Mouse (Mus musculus) ES-E14 (cell line): Measurements from ENCODE around the gene Serping1. TPM values are rescaled to one million over a fixed set of nuclear protein-coding genes. Genes with fewer than 3 reads are reported as not detected.
A peak's percentile ranks its signal among the peaks of the same experiment; 100 is the strongest.

Source experiments
- DNase-seq: peaks from one replicate; pipeline ENCODE4 v3.0.0-alpha.2; 2013; ENCODE audit warnings: low read depth, low spot score
- H3K27ac ChIP-seq: 2 replicates; pipeline ENCODE4 v1.5.1; 2012; ENCODE audit warnings: low read depth, mild to moderate bottlenecking, low read length, moderate library complexity, mixed read lengths; ENCODE audit not compliant: poor library complexity, insufficient read depth, severe bottlenecking
- H3K36me3 ChIP-seq: 2 replicates; pipeline ENCODE4 v1.6.1; 2012; ENCODE audit warnings: mild to moderate bottlenecking, low read length, moderate library complexity, mixed read lengths; ENCODE audit not compliant: control insufficient read depth, poor library complexity, insufficient read depth, severe bottlenecking
- H3K4me1 ChIP-seq, 2 experiments: fragments of 150-350 bp in 1 of 2; sonication (generic) in 1 of 2; 2 replicates each; pipeline ENCODE4 v1.6.1; 2012; ENCODE audit warnings: low read length in 2 of 2, mild to moderate bottlenecking in 1 of 2, mixed read lengths in 1 of 2; ENCODE audit not compliant: control insufficient read depth in 2 of 2, insufficient read depth in 2 of 2, poor library complexity in 1 of 2
- H3K4me3 ChIP-seq, 2 experiments: fragments of 150-350 bp in 1 of 2; sonication (generic) in 1 of 2; 2 replicates each; pipeline ENCODE4 v1.5.1; 2012; ENCODE audit warnings: low read length in 2 of 2, low read depth in 1 of 2, mild to moderate bottlenecking in 1 of 2, mixed read lengths in 1 of 2; ENCODE audit not compliant: insufficient read depth in 1 of 2, poor library complexity in 1 of 2, severe bottlenecking in 1 of 2
- H3K9ac ChIP-seq: 2 replicates; pipeline ENCODE4 v1.6.1; 2012; ENCODE audit warnings: low read depth, mild to moderate bottlenecking, low read length, mixed read lengths; ENCODE audit not compliant: poor library complexity, insufficient read depth, severe bottlenecking
- H3K9me3 ChIP-seq: fragments of 150-350 bp; sonication (generic); 2 replicates; pipeline ENCODE4 v1.6.1; 2012; ENCODE audit warnings: low read depth, mild to moderate bottlenecking, low read length; ENCODE audit not compliant: control insufficient read depth, insufficient read depth
- CHD2 ChIP-seq: IDR thresholded peaks from 2 replicates; pipeline ENCODE4 v1.6.1; 2014; ENCODE audit warnings: mild to moderate bottlenecking, low read depth, low read length, inconsistent platforms
- HCFC1 ChIP-seq: IDR thresholded peaks from 2 replicates; pipeline ENCODE4 v1.6.1; 2012; ENCODE audit warnings: low read length, inconsistent platforms, borderline replicate concordance; ENCODE audit not compliant: insufficient read depth
- MAFK ChIP-seq: IDR thresholded peaks from 2 replicates; pipeline ENCODE4 v1.6.1; 2014; ENCODE audit warnings: mild to moderate bottlenecking, low read depth, low read length, inconsistent platforms; ENCODE audit not compliant: insufficient read depth
- ZC3H11A ChIP-seq: IDR thresholded peaks from 2 replicates; pipeline ENCODE4 v1.6.1; 2012; ENCODE audit warnings: low read depth, mild to moderate bottlenecking, inconsistent platforms, low read length, borderline replicate concordance
- ZNF384 ChIP-seq: IDR thresholded peaks from 2 replicates; pipeline ENCODE4 v1.6.1; 2012; ENCODE audit warnings: low read depth, low read length, inconsistent platforms
- in situ Hi-C, 2 experiments: fragments of 600-800 bp; cut with MboI; formaldehyde crosslinking; loops; one replicate each; pipeline ENCODE4 v1.15.1; 2025; ENCODE audit warnings: low sequenced_read_pairs in 2 of 2, inconsistent platforms in 1 of 2; ENCODE audit not compliant: unreplicated experiment in 2 of 2
- total RNA-seq: library from RNA; depleted of rRNA; stranded (reverse); fragments of 300-350 nt; gene quantifications from 2 replicates; pipeline ENCODE4 v1.2.3, GENCODE M21; 2012

Gene Serping1
- total RNA-seq, 1 experiment, result 6.3 TPM

GRCm38 (mm10) chr2:84758542-84759127 is 16.6 kb downstream of the Serping1 start:
- H3K9ac ChIP-seq, result no peak overlapping the region
- H3K9me3 ChIP-seq, result no peaks in the 10 kb centered on the region
- TF ChIP-seq HCFC1 (no peak), ZC3H11A (peak; percentile 28; the same call in 1 of the 2 replicates)
- in situ Hi-C loops, result no loop called here
- no peak overlapping the region for H3K27ac ChIP-seq
- no peak for DNase-seq
- H3K4me1 ChIP-seq, result peaks cover 2 to 14% of the 10 kb centered on the region in 2 experiments
- no peaks in the 10 kb centered on the region for H3K36me3 ChIP-seq
- no peak overlapping the region for H3K4me3 ChIP-seq

GRCm38 (mm10) chr2:84757026-84757682 is 18.1 kb downstream of the Serping1 start:
- Histone ChIP-seq H3K4me3 (no peak overlapping the region), H3K27ac (no peak overlapping the region), H3K36me3 (no peaks in the 10 kb centered on the region), H3K4me1 (peaks cover 2 to 11% of the 10 kb centered on the region in 2 experiments; a peak in 3 of 4 replicates), H3K9ac (no peak overlapping the region), H3K9me3 (no peaks in the 10 kb centered on the region)
- no peak for DNase-seq
- TF ChIP-seq HCFC1 (no peak), CHD2 (no peak), ZNF384 (no peak), ZC3H11A (no peak), MAFK (no peak)
- in situ Hi-C loops, result no loop called here

GRCm38 (mm10) chr2:84756245-84756644 is 19.0 kb downstream of the Serping1 start:
- H3K27ac ChIP-seq, result no peak overlapping the region
- no peak overlapping the region for H3K9ac ChIP-seq
- no peak overlapping the region for H3K4me3 ChIP-seq
- H3K4me1 ChIP-seq, result peaks cover 0 to 5% of the 10 kb centered on the region in 2 experiments; a peak in 1 of 4 replicates
- no peak for DNase-seq
- no peaks in the 10 kb centered on the region for H3K9me3 ChIP-seq
- TF ChIP-seq ZC3H11A (no peak), CHD2 (no peak), HCFC1 (no peak), MAFK (no peak)
- H3K36me3 ChIP-seq, result no peaks in the 10 kb centered on the region
- in situ Hi-C loops, result no loop called here

- no peaks in the 10 kb centered on the region for H3K9me3 ChIP-seq
- TF ChIP-seq MAFK (no peak), CHD2 (no peak), ZNF384 (no peak), ZC3H11A (no peak), HCFC1 (no peak)
- DNase-seq, result no peak
- H3K36me3 ChIP-seq, result no peaks in the 10 kb centered on the region
- H3K9ac ChIP-seq, result no peak overlapping the region
- in situ Hi-C loops, result no loop called here
- H3K4me3 ChIP-seq, result no peak overlapping the region
- no peak overlapping the region for H3K27ac ChIP-seq
- no peaks in the 10 kb centered on the region for H3K4me1 ChIP-seq
Observed at GRCm38 (mm10) chr2:84750115-84750514, 25.1 kb downstream of the Serping1 start.
